Mouse (Mus musculus): Measurements from ENCODE around the gene Kif21b. TPM values are rescaled to one million over a fixed set of nuclear protein-coding genes. Genes with fewer than 3 reads are reported as not detected.

Gene Kif21b
- polyA plus RNA-seq, 1 experiment, result 16.8 TPM

DNA sequence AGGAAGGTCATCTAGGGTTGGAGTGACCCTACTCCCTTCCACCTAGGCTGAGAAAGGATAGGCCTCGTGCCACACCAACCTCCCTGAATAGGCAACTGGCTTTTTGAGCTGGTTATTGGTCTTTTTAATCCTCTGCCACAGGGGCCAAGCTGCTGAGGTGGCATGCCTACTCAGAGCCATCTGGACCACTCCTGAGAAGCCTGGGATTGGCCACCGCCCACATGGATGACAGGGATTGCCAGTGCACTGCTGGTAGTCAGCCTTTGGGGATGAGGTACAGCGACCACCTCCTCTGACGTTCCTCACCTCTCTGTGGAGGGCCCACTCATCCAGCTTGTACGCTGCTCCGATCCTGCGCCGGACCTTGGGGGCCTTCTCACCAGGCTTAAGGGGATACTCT lies 94.7 kb downstream of the Kif21b start:
- peaks cover 17% of the 10 kb centered on the region for H3K36me3 ChIP-seq (ENCODE audit: control insufficient read depth, insufficient read depth)
- TF ChIP-seq MAX (IDR thresholded peaks at IDR 0.05; ENCODE audit: low read depth) (no peak), TCF3 (IDR thresholded peaks at IDR 0.05; ENCODE audit: insufficient read length, low read depth) (no peak), TCF12 (IDR thresholded peaks at IDR 0.05; ENCODE audit: insufficient read depth, poor library complexity, severe bottlenecking) (no peak), E2F4 (IDR thresholded peaks at IDR 0.05; ENCODE audit: insufficient read depth) (no peak), POLR2A (IDR thresholded peaks at IDR 0.05; ENCODE audit: insufficient read length, low read depth) (no peak), CEBPB (IDR thresholded peaks at IDR 0.05; ENCODE audit: insufficient read depth, poor library complexity, severe bottlenecking) (no peak), MYOG (IDR thresholded peaks at IDR 0.05; ENCODE audit: control insufficient read depth in 1 of 3, insufficient read depth in 1 of 3, insufficient read length in 2 of 3, low read depth in 2 of 3) (no peak)
- no peak overlapping the region for H3ac ChIP-seq (ENCODE audit: control insufficient read depth, insufficient read length)
- no peak overlapping the region for H3K4me3 ChIP-seq
- peaks cover 19% of the 10 kb centered on the region for H3K79me2 ChIP-seq (ENCODE audit: control insufficient read depth, insufficient read depth)
- H3K27me3 ChIP-seq (ENCODE audit: control insufficient read depth, insufficient read depth, insufficient read length), result no peaks in the 10 kb centered on the region
- no peak overlapping the region for H3K4me2 ChIP-seq (ENCODE audit: low read depth)

DNA sequence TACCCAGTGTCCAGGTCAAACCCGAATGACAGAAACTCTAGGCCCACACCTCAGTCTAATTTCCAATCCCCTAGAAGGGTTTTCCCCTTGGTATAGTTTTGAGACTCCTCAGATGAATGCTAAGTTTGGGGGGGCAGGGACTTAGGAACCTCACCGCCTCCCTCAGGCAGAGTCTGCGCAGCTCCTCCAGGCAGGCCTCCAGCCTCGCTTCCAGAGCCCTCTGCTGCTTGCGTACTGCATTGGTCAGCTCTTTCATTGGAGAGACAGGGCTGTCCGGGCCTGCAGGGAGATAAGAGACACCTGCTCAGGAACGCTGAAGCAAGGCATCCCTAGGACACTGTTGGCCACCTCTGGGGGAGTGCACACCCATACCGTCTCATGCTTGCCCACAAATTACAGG lies 95.4 kb downstream of the Kif21b start:
- Histone ChIP-seq H3K27me3 (ENCODE audit: control insufficient read depth, insufficient read depth, insufficient read length) (no peaks in the 10 kb centered on the region), H3K36me3 (ENCODE audit: control insufficient read depth, insufficient read depth) (peaks cover 17% of the 10 kb centered on the region), H3K79me2 (ENCODE audit: control insufficient read depth, insufficient read depth) (peaks cover 26% of the 10 kb centered on the region), H3K4me3 (no peak overlapping the region), H3ac (ENCODE audit: control insufficient read depth, insufficient read length) (no peak overlapping the region), H3K4me2 (ENCODE audit: low read depth) (no peak overlapping the region)
- TF ChIP-seq MYOG (IDR thresholded peaks at IDR 0.05; ENCODE audit: control insufficient read depth in 1 of 3, insufficient read depth in 1 of 3, insufficient read length in 2 of 3, low read depth in 2 of 3), result no peak
- TF ChIP-seq CEBPB (IDR thresholded peaks at IDR 0.05; ENCODE audit: insufficient read depth, poor library complexity, severe bottlenecking), result no peak
- no peak for TF ChIP-seq REST (IDR thresholded peaks at IDR 0.05; ENCODE audit: insufficient read depth, insufficient read length)
- no peak for TF ChIP-seq USF1 (IDR thresholded peaks at IDR 0.05; ENCODE audit: low read depth)
- TF ChIP-seq TCF3 (IDR thresholded peaks at IDR 0.05; ENCODE audit: insufficient read length, low read depth), result no peak
- no peak for TF ChIP-seq SRF (IDR thresholded peaks at IDR 0.05; ENCODE audit: control insufficient read depth, insufficient read length, low read depth)
- TF ChIP-seq POLR2A (IDR thresholded peaks at IDR 0.05; ENCODE audit: insufficient read length, low read depth), result no peak
- TF ChIP-seq E2F4 (IDR thresholded peaks at IDR 0.05; ENCODE audit: insufficient read depth), result no peak
- TF ChIP-seq TCF12 (IDR thresholded peaks at IDR 0.05; ENCODE audit: insufficient read depth, poor library complexity, severe bottlenecking), result no peak
- no peak for TF ChIP-seq MYOD1 (IDR thresholded peaks at IDR 0.05; ENCODE audit: control insufficient read depth in 1 of 3, insufficient read length in 2 of 3, low read depth in 2 of 3)
- no peak for TF ChIP-seq MAX (IDR thresholded peaks at IDR 0.05; ENCODE audit: low read depth)
- no peak for TF ChIP-seq POLR2AphosphoS2 (IDR thresholded peaks at IDR 0.05; ENCODE audit: insufficient read length, low read depth)

Other genes with a start within 250 kb of the Kif21b start
- gene Pkp1, start 212.2 kb upstream of the Kif21b start, polyA plus RNA-seq (2012; fragmentation: generic; extraction: Trizol), result 74.8 TPM
- gene Igfn1, start 125.0 kb upstream of the Kif21b start, polyA plus RNA-seq (2012; fragmentation: generic; extraction: Trizol), result 7.1 TPM
- gene Tmem9, start 123.2 kb upstream of the Kif21b start, polyA plus RNA-seq (2012; fragmentation: generic; extraction: Trizol), result 127 TPM
- gene Ascl5, start 80.6 kb upstream of the Kif21b start, polyA plus RNA-seq (2012; fragmentation: generic; extraction: Trizol), result 0.36 TPM
- 177 TPM for gene Cacna1s, start 78.6 kb upstream of the Kif21b start, polyA plus RNA-seq (2012; fragmentation: generic; extraction: Trizol)
- 0.16 TPM for gene Mroh3, start 81.4 kb downstream of the Kif21b start, polyA plus RNA-seq (2012; fragmentation: generic; extraction: Trizol)
- gene Inava, start 102.9 kb downstream of the Kif21b start, polyA plus RNA-seq (2012; fragmentation: generic; extraction: Trizol), result 11.1 TPM
- 0.18 TPM for gene Gpr25, start 129.5 kb downstream of the Kif21b start, polyA plus RNA-seq (2012; fragmentation: generic; extraction: Trizol)
- gene Camsap2, start 214.7 kb downstream of the Kif21b start, polyA plus RNA-seq (2012; fragmentation: generic; extraction: Trizol), result 6.8 TPM

Data from myocyte (in vitro differentiated cells).